Mouse (Mus musculus): ENCODE data around the gene Rsc1a1. TPM values are rescaled to one million over a fixed set of nuclear protein-coding genes. Genes with fewer than 3 reads are reported as not detected.

Gene Rsc1a1
- total and polyA plus RNA-seq, 3 experiments: 7.7 TPM; not detected in 2

- no peak for DNase-seq (ENCODE audit: low read depth, low spot score)
- H3K27ac ChIP-seq (ENCODE audit: control insufficient read depth, low read depth, low read length): no peak overlapping the region
- no peak overlapping the region for H3K4me3 ChIP-seq (ENCODE audit: control insufficient read depth in 1 of 2, insufficient read depth in 1 of 2, low read depth in 2 of 2, low read length in 2 of 2)
- no peaks in the 10 kb centered on the region for H3K9me3 ChIP-seq (replicated peaks; ENCODE audit: insufficient read depth, low read length)
- no peaks in the 10 kb centered on the region for H3K79me2 ChIP-seq (ENCODE audit: control insufficient read depth, insufficient read depth, low read length, poor library complexity)
- H3K27me3 ChIP-seq (ENCODE audit: control insufficient read depth in 1 of 2, insufficient read depth in 2 of 2, low read length in 2 of 2): no peaks in the 10 kb centered on the region
- H3K9ac ChIP-seq (ENCODE audit: control insufficient read depth, low read depth, low read length, poor library complexity, severe bottlenecking): no peak overlapping the region
- no peak for TF ChIP-seq MYC (IDR thresholded peaks at IDR 0.05; ENCODE audit: low read depth, low read length)
- TF ChIP-seq CHD2 (IDR thresholded peaks at IDR 0.05; ENCODE audit: low read length): no peak
- TF ChIP-seq SIN3A (IDR thresholded peaks at IDR 0.05; ENCODE audit: low read length): no peak
- no peak for TF ChIP-seq POLR2AphosphoS5 (IDR thresholded peaks at IDR 0.05; ENCODE audit: borderline replicate concordance, low read depth, low read length)
- TF ChIP-seq ETS1 (IDR thresholded peaks at IDR 0.05; ENCODE audit: low read depth, low read length): no peak
- no peak for TF ChIP-seq NELFE (IDR thresholded peaks at IDR 0.05; ENCODE audit: low read depth, low read length)
- TF ChIP-seq RAD21 (IDR thresholded peaks at IDR 0.05; ENCODE audit: low read depth, low read length): no peak
- no peak for TF ChIP-seq CHD1 (IDR thresholded peaks at IDR 0.05; ENCODE audit: low read depth, low read length)
- TF ChIP-seq ZNF384 (IDR thresholded peaks at IDR 0.05; ENCODE audit: low read depth, low read length): no peak
- no peak for TF ChIP-seq ZKSCAN1 (IDR thresholded peaks at IDR 0.05; ENCODE audit: low read depth, low read length)
- TF ChIP-seq JUND (IDR thresholded peaks at IDR 0.05; ENCODE audit: low read depth, low read length): no peak
- no peak for TF ChIP-seq MXI1 (IDR thresholded peaks at IDR 0.05; ENCODE audit: low read depth, low read length)
- TF ChIP-seq UBTF (IDR thresholded peaks at IDR 0.05; ENCODE audit: borderline replicate concordance, insufficient read depth, low read depth, low read length): no peak
- no peak for TF ChIP-seq ELF1 (IDR thresholded peaks at IDR 0.05; ENCODE audit: low read depth, low read length)
- TF ChIP-seq GATA1 (IDR thresholded peaks at IDR 0.05; ENCODE audit: low read depth, low read length): no peak
- TF ChIP-seq ZMIZ1 (IDR thresholded peaks at IDR 0.05; ENCODE audit: low read depth, low read length): no peak
- no peak for TF ChIP-seq MYB (IDR thresholded peaks at IDR 0.05; ENCODE audit: low read depth, low read length)
- no peak for TF ChIP-seq MEF2A (IDR thresholded peaks at IDR 0.05; ENCODE audit: extremely low read depth, insufficient replicate concordance, low read depth, low read length, poor library complexity, severe bottlenecking)
- no peak for TF ChIP-seq E2F4 (IDR thresholded peaks at IDR 0.05; ENCODE audit: borderline replicate concordance, low read depth, low read length)
- H3K36me3 ChIP-seq (ENCODE audit: control insufficient read depth in 1 of 2, insufficient read depth in 2 of 2, low read length in 2 of 2): no peaks in the 10 kb centered on the region; a peak in 2 of 4 replicates
- peaks cover 0 to 5% of the 10 kb centered on the region in 2 experiments; a peak in 1 of 4 replicates for H3K4me1 ChIP-seq (ENCODE audit: control insufficient read depth in 1 of 2, insufficient read depth in 2 of 2, low read length in 2 of 2)
Observed at GRCm38 (mm10) chr4:141651944-141652343, 33.5 kb downstream of the Rsc1a1 start.

DNA sequence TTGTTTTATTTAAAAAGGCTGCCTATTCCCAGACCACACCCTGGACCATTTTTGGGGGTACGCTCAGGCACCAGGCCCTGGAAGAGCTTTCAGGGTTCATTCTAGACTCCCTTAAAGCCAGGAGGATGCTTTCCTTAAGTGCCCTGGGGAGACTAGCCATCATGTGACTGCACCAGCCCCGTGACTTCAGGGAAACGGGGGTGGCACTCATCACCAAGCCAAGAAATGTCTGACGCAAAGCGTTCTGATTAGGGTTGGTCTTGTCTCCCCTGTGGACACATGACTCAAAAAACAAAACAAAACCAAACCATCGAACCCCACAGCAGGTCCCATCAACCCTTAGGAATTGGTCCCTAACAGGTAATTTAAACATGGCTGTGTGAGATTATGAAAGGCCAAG is 34.1 kb downstream of the Rsc1a1 start:
- H3K79me2 ChIP-seq (ENCODE audit: control insufficient read depth, insufficient read depth, low read length, poor library complexity): no peaks in the 10 kb centered on the region
- peaks cover 0 to under 1% of the 10 kb centered on the region in 2 experiments; a peak in 1 of 4 replicates for H3K4me1 ChIP-seq (ENCODE audit: control insufficient read depth in 1 of 2, insufficient read depth in 2 of 2, low read length in 2 of 2)
- DNase-seq (ENCODE audit: low read depth, low spot score): no peak
- H3K36me3 ChIP-seq (ENCODE audit: control insufficient read depth in 1 of 2, insufficient read depth in 2 of 2, low read length in 2 of 2): no peaks in the 10 kb centered on the region; a peak in 2 of 4 replicates
- H3K27ac ChIP-seq (ENCODE audit: control insufficient read depth, low read depth, low read length): no peak overlapping the region
- TF ChIP-seq KAT2A (conservative IDR thresholded peaks at IDR 0.05; ENCODE audit: low read depth, low read length) (no peak), NELFE (IDR thresholded peaks at IDR 0.05; ENCODE audit: low read depth, low read length) (no peak), GATA1 (IDR thresholded peaks at IDR 0.05; ENCODE audit: low read depth, low read length) (no peak), NRF1 (IDR thresholded peaks at IDR 0.05; ENCODE audit: insufficient read depth, low read depth, low read length, poor library complexity, severe bottlenecking) (no peak), RAD21 (IDR thresholded peaks at IDR 0.05; ENCODE audit: low read depth, low read length) (no peak), UBTF (IDR thresholded peaks at IDR 0.05; ENCODE audit: borderline replicate concordance, insufficient read depth, low read depth, low read length) (no peak), POLR2AphosphoS2 (IDR thresholded peaks at IDR 0.05; ENCODE audit: low read length) (no peak), MAFK (IDR thresholded peaks at IDR 0.05; ENCODE audit: borderline replicate concordance, low read depth, low read length) (no peak), MEF2A (IDR thresholded peaks at IDR 0.05; ENCODE audit: extremely low read depth, insufficient replicate concordance, low read depth, low read length, poor library complexity, severe bottlenecking) (no peak), POLR2A (IDR thresholded peaks at IDR 0.05; ENCODE audit: control insufficient read depth in 1 of 2, insufficient read depth in 1 of 2, low read depth in 1 of 2, low read length in 2 of 2, poor library complexity in 1 of 2) (no peak), USF1 (IDR thresholded peaks at IDR 0.05; ENCODE audit: low read depth, low read length) (no peak), BHLHE40 (IDR thresholded peaks at IDR 0.05; ENCODE audit: borderline replicate concordance, low read depth, low read length) (no peak), POLR2AphosphoS5 (IDR thresholded peaks at IDR 0.05; ENCODE audit: borderline replicate concordance, low read depth, low read length) (no peak), TBP (IDR thresholded peaks at IDR 0.05; ENCODE audit: low read depth, low read length) (no peak), SIN3A (IDR thresholded peaks at IDR 0.05; ENCODE audit: low read length) (no peak)
- no peaks in the 10 kb centered on the region for H3K27me3 ChIP-seq (ENCODE audit: control insufficient read depth in 1 of 2, insufficient read depth in 2 of 2, low read length in 2 of 2)
- no peaks in the 10 kb centered on the region for H3K9me3 ChIP-seq (replicated peaks; ENCODE audit: insufficient read depth, low read length)
- H3K4me3 ChIP-seq (ENCODE audit: control insufficient read depth in 1 of 2, insufficient read depth in 1 of 2, low read depth in 2 of 2, low read length in 2 of 2): no peak overlapping the region
- no peak overlapping the region for H3K9ac ChIP-seq (ENCODE audit: control insufficient read depth, low read depth, low read length, poor library complexity, severe bottlenecking)
